Mouse (Mus musculus) thymus, adult 2 months (tissue): Measurements from ENCODE around the gene Zbtb18.

Experiments used
- CTCF ChIP-seq: fragments of 200-500 bp; IDR thresholded peaks from 2 replicates; pipeline ENCODE4 v1.5.1; 2012; ENCODE audit warnings: mild to moderate bottlenecking, control low read depth, low read length, moderate library complexity, borderline replicate concordance; ENCODE audit not compliant: control insufficient read depth, poor library complexity, insufficient read depth; ENCODE audit errors: extremely low read depth
- POLR2A ChIP-seq: fragments of 200-500 bp; IDR thresholded peaks from 2 replicates; pipeline ENCODE4 v1.6.1; 2012; ENCODE audit warnings: mild to moderate bottlenecking, low read length, control low read depth, moderate library complexity; ENCODE audit not compliant: control insufficient read depth, poor library complexity, insufficient read depth; ENCODE audit errors: extremely low read depth

GRCm38 (mm10) chr1:177441492-177442195, 507 bp upstream of the Zbtb18 start:
- peak; percentile 71 for TF ChIP-seq CTCF
- TF ChIP-seq POLR2A, result peak; percentile 67
